In the genomic region with DNA sequence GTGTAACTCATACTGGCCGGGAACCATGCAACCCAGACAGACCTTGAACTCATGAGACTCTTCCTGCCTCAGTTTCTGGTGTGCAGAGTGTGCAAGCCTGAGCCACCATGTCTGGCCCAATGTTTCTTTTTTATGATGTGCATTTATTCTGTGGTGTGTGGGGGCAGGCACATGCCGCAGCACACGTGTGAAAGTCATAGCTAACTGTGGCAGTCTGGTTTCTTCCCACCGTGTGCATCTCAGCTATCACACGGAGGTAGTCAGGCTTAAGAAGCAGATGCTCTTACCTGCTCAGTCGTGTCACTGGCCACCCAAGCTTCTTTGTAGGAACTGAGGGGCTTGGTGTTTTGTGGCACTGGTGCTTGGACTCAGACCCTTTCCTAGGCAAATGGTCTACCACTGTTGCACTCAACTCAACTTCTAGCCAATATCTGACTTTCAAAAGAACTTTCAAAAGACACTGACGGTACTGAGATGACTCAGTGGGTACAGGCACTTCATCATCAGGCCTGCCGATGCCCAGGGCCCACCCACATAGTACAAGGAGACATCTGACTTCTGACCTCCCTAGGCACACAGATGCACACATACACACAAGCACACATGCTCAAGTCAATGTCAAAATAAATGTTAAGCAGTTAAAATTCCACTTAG, we compare ENCODE assay signal across 27 mouse cellular contexts. TPM values are rescaled to one million over a fixed set of nuclear protein-coding genes. Genes with fewer than 3 reads are reported as not detected.
"Had no signal": no experiment of that assay in that cellular context is flagged by ENCODE, and none has a peak within 500 bp of the region (broad histone marks: within the 10 kb centered on the region; RNA-seq: fewer than 3 reads in every experiment).

No protein-coding gene starts in this region.

- H3K4me3 ChIP-seq: gastrocnemius, adult 2 months; heart, embryonic 10.5 days; heart, embryonic 12.5 days; hindbrain, embryonic 10.5 days; hindbrain, embryonic 12.5 days; intestine, embryonic 15.5 days; layer of hippocampus, adult 2 months; left cerebral cortex, adult 2 months; limb, embryonic 10.5 days; limb, embryonic 12.5 days; liver, embryonic 12.5 days had no signal

- H3K9me3 ChIP-seq: heart, embryonic 10.5 days; heart, embryonic 12.5 days; hindbrain, embryonic 10.5 days; hindbrain, embryonic 12.5 days; intestine, embryonic 15.5 days; limb, embryonic 10.5 days; limb, embryonic 12.5 days; liver, embryonic 12.5 days had no signal

- H3K9ac ChIP-seq: heart, embryonic 12.5 days; hindbrain, embryonic 12.5 days; hindbrain, embryonic 14.5 days; limb, embryonic 12.5 days; liver, embryonic 12.5 days; liver, embryonic 14.5 days had no signal

- H3K4me2 ChIP-seq: heart, embryonic 12.5 days; hindbrain, embryonic 12.5 days; hindbrain, embryonic 14.5 days; limb, embryonic 12.5 days had no signal

- H3K27me3 ChIP-seq: intestine, embryonic 15.5 days; liver, embryonic 12.5 days had no signal

- H3K27ac ChIP-seq: gastrocnemius, adult 2 months; heart, embryonic 10.5 days; hindbrain, embryonic 12.5 days; hindbrain, embryonic 14.5 days; hindbrain, postnatal 0 days; intestine, embryonic 15.5 days; layer of hippocampus, adult 2 months; left cerebral cortex, adult 2 months; limb, embryonic 10.5 days; limb, embryonic 12.5 days; liver, embryonic 12.5 days; liver, embryonic 14.5 days had no signal

- H3K36me3 ChIP-seq: heart, embryonic 10.5 days; heart, embryonic 12.5 days; hindbrain, embryonic 10.5 days; hindbrain, embryonic 12.5 days; intestine, embryonic 15.5 days; limb, embryonic 10.5 days; limb, embryonic 12.5 days; liver, embryonic 12.5 days had no signal

- DNase-seq: gastrocnemius, adult 2 months; gastrocnemius, postnatal 14 days; gastrocnemius, postnatal 36 days; heart, adult 18-20 months; heart, postnatal 10 days; heart, postnatal 4 days; kidney, adult 18-20 months; kidney, postnatal 10 days had no signal

RNA-seq across cellular contexts. Expression of a gene that starts 2.7 kb away (rescaled TPM):
- total RNA-seq: gastrocnemius, adult 2 months; gastrocnemius, postnatal 14 days; gastrocnemius, postnatal 36 days; heart, postnatal 10 days had no signal
- polyA plus RNA-seq: kidney, embryonic 14.5 days had no signal

RNA-seq across cellular contexts. Expression of a gene that starts 11.5 kb away (rescaled TPM):
- total RNA-seq: gastrocnemius, adult 2 months; gastrocnemius, postnatal 36 days; granulocyte monocyte progenitor cell, adult 5-6 weeks; heart, adult 18-20 months; heart, adult 8-10 months; heart, postnatal 25 days; heart, postnatal 4 days; liver, adult 2 months had no signal
- polyA plus RNA-seq: liver, adult 2 months; liver, embryonic 14.5 days had no signal

RNA-seq across cellular contexts. Expression of a gene that starts 31.9 kb away (rescaled TPM):
- total RNA-seq: gastrocnemius, adult 2 months; gastrocnemius, postnatal 14 days; gastrocnemius, postnatal 36 days; granulocyte monocyte progenitor cell, adult 5-6 weeks; heart, adult 18-20 months; heart, adult 8-10 months; heart, postnatal 10 days; heart, postnatal 25 days; heart, postnatal 4 days; liver, adult 2 months had no signal
- polyA plus RNA-seq: heart, embryonic 12.5 days; kidney, embryonic 14.5 days; limb, embryonic 10.5 days; limb, embryonic 12.5 days; liver, adult 2 months; liver, embryonic 12.5 days; liver, embryonic 16.5 days had no signal
